Mouse (Mus musculus): ENCODE measurements around the gene Sorcs2. TPM values are rescaled to one million over a fixed set of nuclear protein-coding genes. Genes with fewer than 3 reads are reported as not detected.

Sorcs2 gene
- polyA plus RNA-seq, 1 experiment, result 2.5 TPM

GRCm38 (mm10) chr5:36083869-36084565 is 313.9 kb downstream of the Sorcs2 start:
- no peaks in the 10 kb centered on the region for H3K4me1 ChIP-seq (ENCODE audit: control insufficient read depth, insufficient read depth, low read length)
- WGBS, result 77% methylated on average over 9 of the region's 9 CpGs
- TF ChIP-seq POLR2A (IDR thresholded peaks at IDR 0.05; ENCODE audit: borderline replicate concordance, control insufficient read depth, low read depth, low read length) (no peak), CTCF (IDR thresholded peaks at IDR 0.05; ENCODE audit: control insufficient read depth, insufficient read depth, low read length) (no peak)
- H3K27ac ChIP-seq (ENCODE audit: control insufficient read depth, insufficient read depth, low read depth, low read length, poor library complexity), result no peak overlapping the region
- no peak overlapping the region for H3K4me3 ChIP-seq (replicated peaks; ENCODE audit: control insufficient read depth, low read depth, low read length)

GRCm38 (mm10) chr5:36081021-36081420 is 316.9 kb downstream of the Sorcs2 start:
- Histone ChIP-seq H3K27ac (ENCODE audit: control insufficient read depth, insufficient read depth, low read depth, low read length, poor library complexity) (no peak overlapping the region), H3K4me3 (replicated peaks; ENCODE audit: control insufficient read depth, low read depth, low read length) (no peak overlapping the region), H3K4me1 (ENCODE audit: control insufficient read depth, insufficient read depth, low read length) (no peaks in the 10 kb centered on the region)
- TF ChIP-seq POLR2A (IDR thresholded peaks at IDR 0.05; ENCODE audit: borderline replicate concordance, control insufficient read depth, low read depth, low read length) (no peak), CTCF (IDR thresholded peaks at IDR 0.05; ENCODE audit: control insufficient read depth, insufficient read depth, low read length) (no peak)
- WGBS, result 79% methylated on average over 8 of the region's 8 CpGs

GRCm38 (mm10) chr5:36075172-36076074 is 322.5 kb downstream of the Sorcs2 start:
- TF ChIP-seq POLR2A (IDR thresholded peaks at IDR 0.05; ENCODE audit: borderline replicate concordance, control insufficient read depth, low read depth, low read length) (no peak), CTCF (IDR thresholded peaks at IDR 0.05; ENCODE audit: control insufficient read depth, insufficient read depth, low read length) (no peak)
- WGBS, result 87% methylated on average over 5 of the region's 5 CpGs
- Histone ChIP-seq H3K27ac (ENCODE audit: control insufficient read depth, insufficient read depth, low read depth, low read length, poor library complexity) (no peak overlapping the region), H3K4me3 (replicated peaks; ENCODE audit: control insufficient read depth, low read depth, low read length) (no peak overlapping the region), H3K4me1 (ENCODE audit: control insufficient read depth, insufficient read depth, low read length) (no peaks in the 10 kb centered on the region)

GRCm38 (mm10) chr5:36069503-36070360 is 328.2 kb downstream of the Sorcs2 start:
- no peak for TF ChIP-seq POLR2A (IDR thresholded peaks at IDR 0.05; ENCODE audit: borderline replicate concordance, control insufficient read depth, low read depth, low read length)
- no peak for TF ChIP-seq CTCF (IDR thresholded peaks at IDR 0.05; ENCODE audit: control insufficient read depth, insufficient read depth, low read length)
- WGBS, result 68% methylated on average over 6 of the region's 6 CpGs
- H3K27ac ChIP-seq (ENCODE audit: control insufficient read depth, insufficient read depth, low read depth, low read length, poor library complexity), result no peak overlapping the region
- H3K4me3 ChIP-seq (replicated peaks; ENCODE audit: control insufficient read depth, low read depth, low read length), result no peak overlapping the region
- no peaks in the 10 kb centered on the region for H3K4me1 ChIP-seq (ENCODE audit: control insufficient read depth, insufficient read depth, low read length)

- TF ChIP-seq CTCF (IDR thresholded peaks at IDR 0.05; ENCODE audit: control insufficient read depth, insufficient read depth, low read length), result no peak
- Histone ChIP-seq H3K4me3 (replicated peaks; ENCODE audit: control insufficient read depth, low read depth, low read length) (no peak overlapping the region), H3K27ac (ENCODE audit: control insufficient read depth, insufficient read depth, low read depth, low read length, poor library complexity) (no peak overlapping the region), H3K4me1 (ENCODE audit: control insufficient read depth, insufficient read depth, low read length) (no peaks in the 10 kb centered on the region)
- 76% methylated on average over 8 of the region's 8 CpGs for WGBS
Measured at GRCm38 (mm10) chr5:36067651-36068181, 330.2 kb downstream of the Sorcs2 start.

- Histone ChIP-seq H3K27ac (ENCODE audit: control insufficient read depth, insufficient read depth, low read depth, low read length, poor library complexity) (no peak overlapping the region), H3K4me3 (replicated peaks; ENCODE audit: control insufficient read depth, low read depth, low read length) (no peak overlapping the region), H3K4me1 (ENCODE audit: control insufficient read depth, insufficient read depth, low read length) (no peaks in the 10 kb centered on the region)
- TF ChIP-seq POLR2A (IDR thresholded peaks at IDR 0.05; ENCODE audit: borderline replicate concordance, control insufficient read depth, low read depth, low read length) (no peak), CTCF (IDR thresholded peaks at IDR 0.05; ENCODE audit: control insufficient read depth, insufficient read depth, low read length) (no peak)
- 83% methylated on average over 14 of the region's 14 CpGs for WGBS
Measured at GRCm38 (mm10) chr5:36057804-36058322, 340.1 kb downstream of the Sorcs2 start.

- Histone ChIP-seq H3K27ac (ENCODE audit: control insufficient read depth, insufficient read depth, low read depth, low read length, poor library complexity) (no peak overlapping the region), H3K4me1 (ENCODE audit: control insufficient read depth, insufficient read depth, low read length) (no peaks in the 10 kb centered on the region), H3K4me3 (replicated peaks; ENCODE audit: control insufficient read depth, low read depth, low read length) (no peak overlapping the region)
- TF ChIP-seq POLR2A (IDR thresholded peaks at IDR 0.05; ENCODE audit: borderline replicate concordance, control insufficient read depth, low read depth, low read length), result no peak
- TF ChIP-seq CTCF (IDR thresholded peaks at IDR 0.05; ENCODE audit: control insufficient read depth, insufficient read depth, low read length), result no peak
- WGBS, result 80% methylated on average over 2 of the region's 2 CpGs
Measured at GRCm38 (mm10) chr5:36056921-36057320, 341.0 kb downstream of the Sorcs2 start.
